Mouse (Mus musculus) kidney, adult 2 months (tissue): ENCODE results near the gene Nub1.

Experiments
- CTCF ChIP-seq: fragments of 200-500 bp; conservative IDR thresholded peaks from 2 replicates; pipeline ENCODE4 v1.5.1; 2011; ENCODE audit warnings: low read depth, mild to moderate bottlenecking, control low read depth, low read length, moderate library complexity, mixed read lengths; ENCODE audit not compliant: insufficient read depth, insufficient read length
- POLR2A ChIP-seq: fragments of 200-500 bp; IDR thresholded peaks from one replicate; pipeline ENCODE4 v1.6.1; 2011; ENCODE audit warnings: low read depth, low read length, control low read depth

DNA sequence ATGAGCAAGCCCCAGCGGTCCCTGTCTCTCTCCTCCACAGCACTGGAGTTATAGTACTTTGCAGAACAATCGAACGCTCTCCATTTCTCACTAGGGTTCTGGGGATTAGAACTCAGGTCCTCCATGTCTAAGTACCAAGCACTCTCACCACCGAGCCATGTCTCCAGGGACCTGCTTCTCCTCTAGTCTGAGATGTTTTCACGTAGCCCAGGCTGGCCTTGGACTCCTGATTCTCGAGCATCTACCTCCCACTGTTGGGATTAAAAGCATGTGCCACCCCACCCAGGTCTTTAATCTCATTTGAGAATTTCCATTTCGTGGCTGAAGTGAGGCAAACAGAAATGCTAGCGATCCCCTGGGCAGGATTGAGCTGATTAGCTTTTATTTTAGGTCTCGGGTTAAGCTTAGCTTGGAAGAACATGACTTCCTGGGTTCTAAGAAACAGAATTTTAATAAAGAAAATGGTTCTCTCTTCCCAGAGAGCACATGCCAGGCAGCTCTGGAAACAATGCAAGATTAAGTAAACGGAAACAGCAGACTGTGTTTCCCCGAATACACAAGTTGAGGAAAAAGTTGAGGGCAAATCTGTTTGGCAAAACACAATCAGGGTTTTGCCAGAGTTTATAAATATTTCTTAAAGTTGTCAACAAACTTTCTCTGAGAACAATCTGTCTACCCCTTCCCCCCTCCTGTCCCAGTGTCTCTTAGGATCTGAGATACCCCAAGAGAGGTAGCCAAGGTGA, 38.4 kb downstream of the Nub1 start:
- TF ChIP-seq CTCF (no peak), POLR2A (no peak)
